Comparison of ENCODE assay signal across 18 mouse cellular contexts in genomic region chr17:5179412-5179811, GRCm38 (mm10).
DNase-seq lines count a peak whose midpoint lies in the region; ATAC-seq and TF ChIP-seq lines count a peak whose summit lies in the region.
"Had no signal": no experiment of that assay in that cellular context is flagged by ENCODE, and none has a peak within 500 bp of the region (broad histone marks: within the 10 kb centered on the region; RNA-seq: fewer than 3 reads in every experiment).

No protein-coding gene starts in this region.

- no peaks in the 10 kb centered on the region for H3K36me3 ChIP-seq in heart, embryonic 14.5 days (ENCODE audit: control insufficient read depth, insufficient read depth, low read length)
- no peaks in the 10 kb centered on the region for H3K36me3 ChIP-seq in kidney, postnatal 0 days (ENCODE audit: insufficient read depth, low read length)
- no peaks in the 10 kb centered on the region for H3K36me3 ChIP-seq in thymus, adult 2 months (ENCODE audit: control insufficient read depth, insufficient read depth, low read length)
- no peaks in the 10 kb centered on the region for H3K36me3 ChIP-seq in stomach, postnatal 0 days (ENCODE audit: control insufficient read depth, insufficient read depth, low read length)
- H3K36me3 ChIP-seq: embryonic facial prominence, embryonic 13.5 days; neural tube, embryonic 15.5 days had no signal

- TF ChIP-seq POLR2A in thymus, adult 2 months (IDR thresholded peaks at IDR 0.05; ENCODE audit: control insufficient read depth, extremely low read depth, insufficient read depth, low read length, poor library complexity), result no peak

- no peak for TF ChIP-seq EP300 in stomach, postnatal 0 days (optimal IDR thresholded peaks at IDR 0.05)

- peak overlapping the region; percentile 14; the same call in 1 of the 2 replicates for H3K9ac ChIP-seq in heart, embryonic 14.5 days (ENCODE audit: low read length)
- no peak overlapping the region for H3K9ac ChIP-seq in kidney, postnatal 0 days (ENCODE audit: low read depth, low read length)
- H3K9ac ChIP-seq in stomach, postnatal 0 days (ENCODE audit: low read length), result no peak overlapping the region
- H3K9ac ChIP-seq: embryonic facial prominence, embryonic 13.5 days; neural tube, embryonic 15.5 days had no signal

- H3K4me2 ChIP-seq in heart, embryonic 14.5 days (ENCODE audit: low read length), result no peak overlapping the region
- no peak overlapping the region for H3K4me2 ChIP-seq in kidney, postnatal 0 days (ENCODE audit: low read length)
- no peak overlapping the region for H3K4me2 ChIP-seq in stomach, postnatal 0 days (replicated peaks; ENCODE audit: low read depth)
- H3K4me2 ChIP-seq: embryonic facial prominence, embryonic 13.5 days; neural tube, embryonic 15.5 days had no signal

- no peak for DNase-seq in heart, adult 18-20 months
- DNase-seq in kidney, postnatal 0 days (ENCODE audit: low spot score), result no peak
- no peak for DNase-seq in kidney, postnatal 10 days
- DNase-seq in thymus, adult 2 months, result no peak
- DNase-seq in thymus, postnatal 14 days, result no peak
- DNase-seq in stomach, postnatal 0 days (ENCODE audit: low spot score), result no peak
- DNase-seq in urinary bladder, adult 18-20 months (ENCODE audit: low spot score in 2 of 2), result no peak
- DNase-seq: adrenal gland, adult 8-10 months; cerebellum, postnatal 10 days; heart, postnatal 36 days; kidney, adult 18-20 months; midbrain, embryonic 14.5 days had no signal

- peaks cover 12 to 52% of the 10 kb centered on the region in 2 experiments for H3K4me1 ChIP-seq in heart, embryonic 14.5 days (ENCODE audit: control insufficient read depth in 2 of 2, insufficient read depth in 2 of 2, low read length in 2 of 2)
- peaks cover 11% of the 10 kb centered on the region for H3K4me1 ChIP-seq in kidney, postnatal 0 days (replicated peaks; ENCODE audit: insufficient read depth, low read length)
- H3K4me1 ChIP-seq in thymus, adult 2 months (replicated peaks; ENCODE audit: control insufficient read depth, insufficient read depth, low read length), result peaks cover 39% of the 10 kb centered on the region
- peaks cover 18% of the 10 kb centered on the region for H3K4me1 ChIP-seq in stomach, postnatal 0 days (replicated peaks; ENCODE audit: control insufficient read depth, insufficient read depth)

- ATAC-seq in heart, embryonic 14.5 days (ENCODE audit: insufficient number of reproducible peaks, insufficient read depth, low FRiP score, low read depth), result no peak
- ATAC-seq in kidney, postnatal 0 days (replicated peaks; ENCODE audit: low FRiP score, low read depth), result no peak
- no peak for ATAC-seq in stomach, postnatal 0 days (ENCODE audit: low FRiP score, low TSS enrichment)
- ATAC-seq: forebrain, embryonic 14.5 days had no signal

- no peak overlapping the region for H3K4me3 ChIP-seq in heart, embryonic 14.5 days (ENCODE audit: control insufficient read depth in 1 of 2, insufficient read depth in 1 of 2, low read depth in 1 of 2, low read length in 2 of 2)
- H3K4me3 ChIP-seq in kidney, postnatal 0 days (replicated peaks; ENCODE audit: low read depth, low read length), result no peak overlapping the region
- H3K4me3 ChIP-seq in thymus, adult 2 months (ENCODE audit: control insufficient read depth, insufficient read depth, low read length), result no peak overlapping the region
- no peak overlapping the region for H3K4me3 ChIP-seq in stomach, postnatal 0 days (ENCODE audit: low read depth, low read length)
- H3K4me3 ChIP-seq: embryonic facial prominence, embryonic 13.5 days; myocyte; neural tube, embryonic 15.5 days had no signal

- H3K27ac ChIP-seq in heart, embryonic 14.5 days (replicated peaks in 1 of 2; ENCODE audit: control insufficient read depth in 1 of 2, insufficient read depth in 1 of 2, low read depth in 2 of 2, low read length in 2 of 2), result no peak overlapping the region
- H3K27ac ChIP-seq in kidney, postnatal 0 days, result peak overlapping the region; percentile 38; the same call in 1 of the 2 replicates
- H3K27ac ChIP-seq in thymus, adult 2 months (ENCODE audit: control insufficient read depth, insufficient read depth, low read length), result peak overlapping the region; percentile 61; the same call in 1 of the 2 replicates
- H3K27ac ChIP-seq in stomach, postnatal 0 days (replicated peaks), result 0 out of 2 replicates have a peak overlapping the region, but pooled peaks have one; percentile 13
- H3K27ac ChIP-seq: embryonic facial prominence, embryonic 13.5 days; neural tube, embryonic 15.5 days had no signal

- no peaks in the 10 kb centered on the region for H3K9me3 ChIP-seq in heart, embryonic 14.5 days (ENCODE audit: control insufficient read depth, low read length)
- no peaks in the 10 kb centered on the region for H3K9me3 ChIP-seq in kidney, postnatal 0 days (replicated peaks; ENCODE audit: low read length)
- H3K9me3 ChIP-seq in stomach, postnatal 0 days (ENCODE audit: control insufficient read depth, low read length), result no peaks in the 10 kb centered on the region
- H3K9me3 ChIP-seq: embryonic facial prominence, embryonic 13.5 days; megakaryocyte, embryonic 14.5 days; neural tube, embryonic 15.5 days had no signal

- H3K27me3 ChIP-seq in heart, embryonic 14.5 days (ENCODE audit: control insufficient read depth, insufficient read depth, low read length), result no peaks in the 10 kb centered on the region
- no peaks in the 10 kb centered on the region for H3K27me3 ChIP-seq in kidney, postnatal 0 days (ENCODE audit: insufficient read depth, low read length)
- no peaks in the 10 kb centered on the region for H3K27me3 ChIP-seq in thymus, adult 2 months (ENCODE audit: control insufficient read depth, insufficient read depth, low read length)
- no peaks in the 10 kb centered on the region for H3K27me3 ChIP-seq in stomach, postnatal 0 days (ENCODE audit: control insufficient read depth, insufficient read depth, low read length)
- H3K27me3 ChIP-seq: embryonic facial prominence, embryonic 13.5 days; megakaryocyte, embryonic 14.5 days; neural tube, embryonic 15.5 days had no signal

- no peak for TF ChIP-seq CTCF in kidney, postnatal 0 days (IDR thresholded peaks at IDR 0.05; ENCODE audit: low read depth)
- TF ChIP-seq CTCF in thymus, adult 2 months (IDR thresholded peaks at IDR 0.05; ENCODE audit: borderline replicate concordance, control insufficient read depth, extremely low read depth, insufficient read depth, low read length, poor library complexity), result no peak
- TF ChIP-seq CTCF in stomach, postnatal 0 days (IDR thresholded peaks at IDR 0.05; ENCODE audit: low read depth), result no peak

- 72% methylated on average over 5 of the region's 5 CpGs for WGBS in heart, embryonic 14.5 days
- 52% methylated on average over 5 of the region's 5 CpGs for WGBS in kidney, postnatal 0 days
- 81% methylated on average over 5 of the region's 5 CpGs for WGBS in thymus, adult 2 months
- 65% methylated on average over 5 of the region's 5 CpGs for WGBS in stomach, postnatal 0 days

Comparison
In these comparisons a context has a peak if more than half of its experiments do, and no peak if none do; other contexts are left out.
1. H3K27ac ChIP-seq: peak in kidney, postnatal 0 days (single experiment), thymus, adult 2 months (single experiment) and stomach, postnatal 0 days (single experiment); none in heart, embryonic 14.5 days (0 of 2).